Mouse (Mus musculus) bone marrow macrophage, adult 2 months (primary cell): Measurements from ENCODE around the gene Dhdh.

Experiments
- CTCF ChIP-seq: IDR thresholded peaks from 2 replicates; pipeline ENCODE4 v1.5.1; 2012; ENCODE audit warnings: low read depth, mild to moderate bottlenecking, low read length, moderate library complexity
- POLR2A ChIP-seq: IDR thresholded peaks from 2 replicates; pipeline ENCODE4 v1.6.1; 2012; ENCODE audit warnings: mild to moderate bottlenecking, low read depth, low read length, borderline replicate concordance

- TF ChIP-seq POLR2A (no peak), CTCF (no peak)
Measured at GRCm38 (mm10) chr7:45520605-45521004, 32.0 kb upstream of the Dhdh start.
